Mouse (Mus musculus) myocyte (in vitro differentiated cells): ENCODE results near the gene Plin2. TPM values are rescaled to one million over a fixed set of nuclear protein-coding genes. Genes with fewer than 3 reads are reported as not detected.
A peak's percentile ranks its signal among the peaks of the same experiment; 100 is the strongest.

ENCODE experiments used
- H3K27me3 ChIP-seq: one replicate; pipeline ENCODE4 v1.6.1; 2011; ENCODE audit not compliant: control insufficient read depth, insufficient read depth, insufficient read length
- H3K36me3 ChIP-seq: one replicate; pipeline ENCODE4 v1.6.1; 2011; ENCODE audit not compliant: control insufficient read depth, insufficient read depth
- H3K4me2 ChIP-seq: one replicate; pipeline ENCODE4 v1.6.1; 2011; ENCODE audit warnings: low read depth, control low read depth
- H3K4me3 ChIP-seq: one replicate; pipeline ENCODE4 v1.5.1; 2011; ENCODE audit warnings: mild to moderate bottlenecking, control low read depth, moderate library complexity
- H3K79me2 ChIP-seq: one replicate; pipeline ENCODE4 v1.6.1; 2011; ENCODE audit not compliant: control insufficient read depth, insufficient read depth
- H3ac ChIP-seq: one replicate; pipeline ENCODE4 v1.6.1; 2011; ENCODE audit not compliant: control insufficient read depth, insufficient read length
- CEBPB ChIP-seq: IDR thresholded peaks from 2 replicates; pipeline ENCODE4 v1.6.1; 2011; ENCODE audit warnings: mild to moderate bottlenecking, moderate library complexity; ENCODE audit not compliant: poor library complexity, insufficient read depth, severe bottlenecking
- E2F4 ChIP-seq: IDR thresholded peaks from one replicate; pipeline ENCODE4 v1.6.1; 2011; ENCODE audit warnings: mild to moderate bottlenecking, control low read depth, moderate library complexity; ENCODE audit not compliant: insufficient read depth
- MAX ChIP-seq: IDR thresholded peaks from one replicate; pipeline ENCODE4 v1.6.1; 2011; ENCODE audit warnings: low read depth, mild to moderate bottlenecking, control low read depth
- MYOD1 ChIP-seq, 3 experiments: IDR thresholded peaks; one replicate each; pipeline ENCODE4 v1.6.1; 2011; ENCODE audit warnings: control low read depth in 2 of 3, low read depth in 2 of 3, mild to moderate bottlenecking in 2 of 3, moderate library complexity in 1 of 3; ENCODE audit not compliant: insufficient read length in 2 of 3, control insufficient read depth in 1 of 3
- MYOG ChIP-seq, 3 experiments: IDR thresholded peaks; one replicate each; pipeline ENCODE4 v1.6.1; 2011; ENCODE audit warnings: control low read depth in 2 of 3, low read depth in 2 of 3, mild to moderate bottlenecking in 2 of 3; ENCODE audit not compliant: insufficient read length in 2 of 3, control insufficient read depth in 1 of 3, insufficient read depth in 1 of 3
- POLR2A ChIP-seq: IDR thresholded peaks from one replicate; pipeline ENCODE4 v1.6.1; 2011; ENCODE audit warnings: low read depth, mild to moderate bottlenecking, control low read depth, moderate library complexity; ENCODE audit not compliant: insufficient read length
- POLR2AphosphoS2 ChIP-seq: IDR thresholded peaks from one replicate; pipeline ENCODE4 v1.6.1; 2011; ENCODE audit warnings: low read depth, control low read depth; ENCODE audit not compliant: insufficient read length
- REST ChIP-seq: IDR thresholded peaks from one replicate; pipeline ENCODE4 v1.6.1; 2011; ENCODE audit warnings: mild to moderate bottlenecking, control low read depth, moderate library complexity; ENCODE audit not compliant: insufficient read depth, insufficient read length
- SRF ChIP-seq: IDR thresholded peaks from one replicate; pipeline ENCODE4 v1.6.1; 2011; ENCODE audit warnings: low read depth; ENCODE audit not compliant: control insufficient read depth, insufficient read length
- TCF12 ChIP-seq: IDR thresholded peaks from one replicate; pipeline ENCODE4 v1.6.1; 2011; ENCODE audit warnings: mild to moderate bottlenecking, control low read depth; ENCODE audit not compliant: poor library complexity, insufficient read depth, severe bottlenecking
- TCF3 ChIP-seq: IDR thresholded peaks from one replicate; pipeline ENCODE4 v1.6.1; 2011; ENCODE audit warnings: low read depth, control low read depth; ENCODE audit not compliant: insufficient read length
- USF1 ChIP-seq: IDR thresholded peaks from one replicate; pipeline ENCODE4 v1.6.1; 2011; ENCODE audit warnings: low read depth, mild to moderate bottlenecking, control low read depth, moderate library complexity
- polyA plus RNA-seq: library from polyadenylated mRNA; unstranded; fragments of >200 nt; fragmentation: generic; extraction: Trizol; gene quantifications from one replicate; pipeline ENCODE4 v1.2.1, GENCODE M21; 2012; ENCODE audit warnings: missing spikeins

The Plin2 gene
- polyA plus RNA-seq, 1 experiment, result 247 TPM

- no peak overlapping the region for H3K4me2 ChIP-seq
- no peak overlapping the region for H3ac ChIP-seq
- H3K79me2 ChIP-seq, result no peaks in the 10 kb centered on the region
- no peak overlapping the region for H3K4me3 ChIP-seq
- TF ChIP-seq TCF12, result no peak
- no peak for TF ChIP-seq E2F4
- TF ChIP-seq MYOD1 (IDR thresholded peaks at IDR 0.05; ENCODE audit: control insufficient read depth in 1 of 3, insufficient read length in 2 of 3, low read depth in 2 of 3), result no peak
- TF ChIP-seq MAX, result no peak
- no peak for TF ChIP-seq USF1
- no peak for TF ChIP-seq MYOG (IDR thresholded peaks at IDR 0.05; ENCODE audit: control insufficient read depth in 1 of 3, insufficient read depth in 1 of 3, insufficient read length in 2 of 3, low read depth in 2 of 3)
- TF ChIP-seq CEBPB, result no peak
- TF ChIP-seq TCF3, result no peak
- TF ChIP-seq SRF, result no peak
- no peak for TF ChIP-seq POLR2A
- no peak for TF ChIP-seq POLR2AphosphoS2
- TF ChIP-seq REST, result no peak
- H3K27me3 ChIP-seq, result no peaks in the 10 kb centered on the region
- no peaks in the 10 kb centered on the region for H3K36me3 ChIP-seq
These were observed 29.5 kb upstream of the Plin2 start for GRCm38 (mm10) chr4:86699161-86699865.

GRCm38 (mm10) chr4:86696890-86697289 lies 27.0 kb upstream of the Plin2 start:
- no peak for TF ChIP-seq REST
- TF ChIP-seq CEBPB, result no peak
- TF ChIP-seq POLR2A, result no peak
- no peak for TF ChIP-seq TCF3
- no peak for TF ChIP-seq POLR2AphosphoS2
- TF ChIP-seq MYOD1 (IDR thresholded peaks at IDR 0.05; ENCODE audit: control insufficient read depth in 1 of 3, insufficient read length in 2 of 3, low read depth in 2 of 3), result no peak
- no peak for TF ChIP-seq USF1
- TF ChIP-seq MAX, result no peak
- TF ChIP-seq E2F4, result no peak
- no peak for TF ChIP-seq SRF
- no peak for TF ChIP-seq TCF12
- TF ChIP-seq MYOG (IDR thresholded peaks at IDR 0.05; ENCODE audit: control insufficient read depth in 1 of 3, insufficient read depth in 1 of 3, insufficient read length in 2 of 3, low read depth in 2 of 3), result no peak
- no peak overlapping the region for H3ac ChIP-seq
- H3K4me2 ChIP-seq, result peak overlapping the region; percentile 0
- H3K36me3 ChIP-seq, result no peaks in the 10 kb centered on the region
- no peaks in the 10 kb centered on the region for H3K79me2 ChIP-seq
- no peaks in the 10 kb centered on the region for H3K27me3 ChIP-seq
- no peak overlapping the region for H3K4me3 ChIP-seq

- H3K79me2 ChIP-seq, result no peaks in the 10 kb centered on the region
- H3K36me3 ChIP-seq, result no peaks in the 10 kb centered on the region
- no peak overlapping the region for H3ac ChIP-seq
- H3K4me2 ChIP-seq, result no peak overlapping the region
- no peaks in the 10 kb centered on the region for H3K27me3 ChIP-seq
- H3K4me3 ChIP-seq, result no peak overlapping the region
- TF ChIP-seq POLR2AphosphoS2 (no peak), SRF (no peak), E2F4 (no peak), REST (no peak), CEBPB (no peak), MYOG (IDR thresholded peaks at IDR 0.05; ENCODE audit: control insufficient read depth in 1 of 3, insufficient read depth in 1 of 3, insufficient read length in 2 of 3, low read depth in 2 of 3) (no peak), TCF3 (no peak), USF1 (no peak), POLR2A (no peak), MYOD1 (IDR thresholded peaks at IDR 0.05; ENCODE audit: control insufficient read depth in 1 of 3, insufficient read length in 2 of 3, low read depth in 2 of 3) (no peak)
These were observed 25.2 kb upstream of the Plin2 start for GRCm38 (mm10) chr4:86695081-86695480.

GRCm38 (mm10) chr4:86692931-86693330 lies 23.1 kb upstream of the Plin2 start:
- Histone ChIP-seq H3ac (no peak overlapping the region), H3K27me3 (no peaks in the 10 kb centered on the region), H3K36me3 (no peaks in the 10 kb centered on the region), H3K79me2 (no peaks in the 10 kb centered on the region), H3K4me3 (no peak overlapping the region), H3K4me2 (no peak overlapping the region)
- TF ChIP-seq MAX, result no peak
- TF ChIP-seq TCF3, result no peak
- TF ChIP-seq TCF12, result no peak
- no peak for TF ChIP-seq SRF
- TF ChIP-seq USF1, result no peak
- no peak for TF ChIP-seq CEBPB
- no peak for TF ChIP-seq E2F4
- TF ChIP-seq POLR2AphosphoS2, result no peak
- no peak for TF ChIP-seq MYOD1 (IDR thresholded peaks at IDR 0.05; ENCODE audit: control insufficient read depth in 1 of 3, insufficient read length in 2 of 3, low read depth in 2 of 3)
- TF ChIP-seq REST, result no peak
- TF ChIP-seq POLR2A, result no peak
- TF ChIP-seq MYOG (IDR thresholded peaks at IDR 0.05; ENCODE audit: control insufficient read depth in 1 of 3, insufficient read depth in 1 of 3, insufficient read length in 2 of 3, low read depth in 2 of 3), result no peak
